Mouse (Mus musculus) kidney, adult 2 months (tissue): ENCODE data around the gene Pnpla1.

ENCODE experiments used
- CTCF ChIP-seq: fragments of 200-500 bp; conservative IDR thresholded peaks from 2 replicates; pipeline ENCODE4 v1.5.1; 2011; ENCODE audit warnings: low read depth, mild to moderate bottlenecking, control low read depth, low read length, moderate library complexity, mixed read lengths; ENCODE audit not compliant: insufficient read depth, insufficient read length
- POLR2A ChIP-seq: fragments of 200-500 bp; IDR thresholded peaks from one replicate; pipeline ENCODE4 v1.6.1; 2011; ENCODE audit warnings: low read depth, low read length, control low read depth

DNA sequence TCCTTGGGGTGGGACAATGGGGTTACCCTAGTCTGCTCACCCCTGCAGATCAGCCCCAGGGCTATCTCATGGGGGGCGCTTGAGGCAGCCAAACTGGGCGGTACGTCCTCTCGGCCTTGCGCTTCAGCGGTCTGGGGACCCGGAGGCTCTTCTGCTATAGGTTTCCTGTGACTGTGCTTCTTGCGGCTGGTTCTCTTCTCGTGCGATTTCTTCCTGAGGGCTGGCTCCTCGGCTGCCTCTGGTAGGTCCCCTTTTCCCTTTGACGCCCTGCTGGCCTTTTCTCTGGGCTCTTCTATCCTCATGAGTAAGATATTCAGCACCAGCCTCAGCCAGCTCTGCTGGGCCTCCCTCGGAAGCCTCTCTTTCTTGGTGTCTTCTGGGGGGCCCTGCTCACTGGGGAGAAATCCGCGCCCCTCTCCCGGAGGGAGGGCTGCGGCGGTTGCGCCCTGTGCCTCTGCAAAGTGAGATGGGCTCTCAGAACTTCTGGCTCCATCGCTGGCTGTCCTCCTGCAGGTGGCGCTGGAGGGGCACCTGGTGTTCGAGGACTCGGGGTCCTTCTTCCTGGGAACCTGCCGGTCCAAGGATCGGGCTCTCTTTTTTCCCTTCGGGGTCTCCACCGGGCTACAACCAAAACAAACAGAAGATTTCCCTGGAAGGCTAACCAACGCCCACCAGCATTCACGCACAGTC, 51.2 kb downstream of the Pnpla1 start:
- peak; percentile 59 for TF ChIP-seq CTCF
- no peak for TF ChIP-seq POLR2A
